Mouse (Mus musculus): ENCODE measurements around the gene Zfp12.

Zfp12 gene

DNA sequence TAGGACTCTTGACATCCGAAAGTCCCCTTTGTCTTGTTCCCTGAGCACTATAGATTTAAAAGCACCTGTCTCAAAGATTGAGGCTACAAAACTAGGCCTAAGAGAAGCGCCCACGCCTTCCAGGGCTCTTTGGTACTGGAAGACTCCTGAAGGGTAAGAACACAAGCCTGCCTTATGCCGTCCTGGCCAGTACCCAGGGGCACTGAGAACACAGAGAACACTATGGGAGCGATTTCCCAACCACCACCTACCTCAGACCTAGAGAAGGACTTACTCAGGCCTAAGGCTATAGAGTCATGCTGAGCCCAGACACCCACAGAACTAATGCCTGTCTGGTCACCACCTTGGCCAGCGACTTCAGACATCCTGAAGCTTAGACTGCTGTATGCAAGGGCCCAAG is 31.8 kb downstream of the Zfp12 start:
- DNase-seq, result no peak

GRCm38 (mm10) chr5:143268985-143269362 is 34.0 kb downstream of the Zfp12 start:
- no peak for DNase-seq

DNA sequence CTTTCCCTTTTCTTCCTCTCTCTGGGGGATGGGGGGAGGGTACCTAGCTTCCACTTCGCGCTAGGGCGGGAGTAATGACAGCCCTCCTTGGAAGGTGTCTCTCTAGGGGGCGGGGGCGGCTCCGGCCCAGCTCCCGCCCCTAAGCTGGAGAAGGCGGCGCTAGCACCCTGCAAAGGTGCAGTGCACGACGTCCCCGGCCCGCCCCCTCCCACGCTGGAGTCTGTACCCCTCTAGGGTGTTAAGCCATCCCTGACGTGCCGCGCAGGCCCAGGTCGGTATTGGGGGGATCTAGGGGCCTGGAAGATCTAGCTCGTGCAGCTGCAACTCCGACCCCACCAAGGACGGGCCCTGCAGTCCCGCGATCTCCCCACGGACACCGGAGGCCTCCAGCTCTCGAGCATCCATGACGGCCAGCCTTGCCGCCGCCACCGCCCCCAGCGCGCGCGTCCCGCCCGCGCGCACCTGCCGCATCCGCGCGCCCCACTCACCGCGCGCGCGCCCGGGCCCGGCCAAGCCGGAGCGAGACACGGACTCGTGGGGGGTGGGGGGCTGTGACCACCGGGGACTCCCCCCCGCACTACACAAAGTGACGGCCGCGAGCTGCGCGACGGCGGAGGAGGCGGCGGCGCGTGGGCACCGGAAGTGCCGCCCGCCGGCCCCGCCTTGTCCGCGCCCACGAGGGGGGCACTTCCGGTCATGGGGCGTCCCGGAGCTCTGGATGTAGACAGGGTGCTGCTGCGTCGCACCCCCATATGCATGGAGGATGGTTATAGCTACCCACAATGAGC is 34.6 kb downstream of the Zfp12 start, which contains the start of gene Zfp316:
Gene Zfp316, minus strand, starts transcription at position 660 of the 788 bp plus-strand sequence.
- DNase-seq, result peak; percentile 75

DNA sequence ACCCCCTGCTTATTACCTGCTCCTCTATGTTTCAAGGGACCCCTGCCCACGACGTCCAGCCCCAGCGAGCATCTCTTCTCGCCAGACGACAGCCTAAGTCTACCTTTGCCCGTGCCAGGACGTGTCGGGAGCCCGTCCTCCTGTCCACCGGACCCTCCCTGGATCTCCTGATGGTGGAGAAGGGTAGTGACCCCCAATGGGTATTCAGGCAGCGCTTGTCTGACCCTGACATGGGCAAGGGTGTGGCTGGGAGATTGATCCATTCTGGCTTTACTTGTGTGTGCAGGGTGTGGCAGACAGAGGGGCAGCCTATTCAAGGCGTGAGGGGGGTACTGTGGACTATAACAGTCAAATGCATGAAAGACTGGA is 35.2 kb downstream of the Zfp12 start:
- DNase-seq, result no peak

DNA sequence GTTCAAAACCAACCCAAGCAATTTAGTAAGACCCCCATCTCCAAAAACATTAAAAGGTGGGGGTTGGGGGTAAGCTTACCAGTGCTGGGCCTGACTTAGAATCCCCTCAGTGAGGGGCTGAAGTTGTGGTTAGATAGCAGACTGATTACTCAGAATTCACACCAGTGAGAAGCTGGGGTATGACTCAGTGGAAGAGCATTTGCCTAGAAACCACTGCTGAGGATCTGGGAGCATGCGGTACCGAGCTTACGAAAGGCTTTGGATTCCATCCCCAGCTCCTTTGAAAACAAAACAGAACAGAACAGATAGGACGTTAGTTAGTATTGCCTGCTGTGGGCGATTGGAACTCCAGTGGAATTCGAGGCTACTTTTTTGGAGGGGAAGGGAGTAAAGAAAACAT is 36.7 kb downstream of the Zfp12 start:
- DNase-seq, result no peak

GRCm38 (mm10) chr5:143272108-143272507 is 37.1 kb downstream of the Zfp12 start:
- no peak for DNase-seq

GRCm38 (mm10) chr5:143272540-143273330 is 37.8 kb downstream of the Zfp12 start:
- no peak for DNase-seq

DNA sequence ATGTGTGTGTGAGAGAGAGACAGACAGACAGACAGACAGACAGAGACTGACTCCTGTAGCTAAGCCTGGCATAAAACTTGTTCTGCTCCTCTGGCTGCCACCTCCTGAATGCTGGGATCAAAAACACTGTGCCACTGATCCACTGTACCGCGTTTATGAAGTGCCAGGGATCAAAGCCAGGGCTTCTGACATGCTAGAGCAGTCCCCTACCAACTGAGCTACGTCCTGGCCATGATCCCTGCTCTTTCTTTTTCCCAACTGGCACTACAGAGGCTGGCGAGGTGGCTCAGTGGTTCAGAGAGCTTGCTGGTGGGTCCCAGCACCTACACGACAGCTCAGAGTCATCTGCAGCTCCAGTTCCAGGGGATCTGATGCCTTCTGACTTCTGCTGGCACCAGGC is 40.8 kb downstream of the Zfp12 start:
- DNase-seq, result no peak

DNA sequence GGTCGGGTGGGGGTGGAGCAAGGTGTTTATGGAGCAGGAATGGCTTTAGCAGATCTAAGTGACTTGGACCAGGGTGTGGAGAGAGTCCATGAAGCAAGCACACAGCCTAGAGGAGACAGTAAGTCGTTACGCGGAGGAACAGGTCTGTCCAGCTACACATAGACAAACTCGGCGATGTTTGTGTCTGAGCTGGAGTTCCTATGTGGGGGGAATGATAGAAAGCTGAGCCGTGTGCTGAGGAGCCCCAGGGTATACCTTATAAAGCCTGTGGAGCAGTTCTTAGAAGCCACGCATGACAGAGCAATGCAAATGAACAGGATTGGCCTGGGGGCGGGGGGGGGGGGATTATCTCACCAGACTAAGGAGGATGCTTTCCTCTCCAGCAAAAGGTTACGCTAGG is 44.3 kb downstream of the Zfp12 start:
- no peak for DNase-seq

DNA sequence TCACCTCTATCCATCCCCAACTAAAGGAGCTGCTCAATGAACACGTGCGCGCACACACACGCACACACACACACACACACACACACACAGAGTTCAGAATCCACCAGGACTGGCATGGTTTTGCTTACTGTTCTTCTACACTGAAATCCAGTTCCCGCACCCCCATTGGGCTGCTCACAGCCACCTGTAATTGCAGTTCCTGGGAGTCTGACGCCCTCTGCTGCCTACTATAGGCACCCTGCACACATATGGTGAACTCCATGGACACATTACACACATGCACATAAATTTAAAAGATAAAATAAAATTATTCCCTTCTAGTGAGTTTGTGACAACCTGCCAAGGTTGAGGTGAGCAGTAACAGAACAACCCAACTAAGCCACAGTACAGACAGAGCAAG is 49.8 kb downstream of the Zfp12 start:
- no peak for DNase-seq

DNA sequence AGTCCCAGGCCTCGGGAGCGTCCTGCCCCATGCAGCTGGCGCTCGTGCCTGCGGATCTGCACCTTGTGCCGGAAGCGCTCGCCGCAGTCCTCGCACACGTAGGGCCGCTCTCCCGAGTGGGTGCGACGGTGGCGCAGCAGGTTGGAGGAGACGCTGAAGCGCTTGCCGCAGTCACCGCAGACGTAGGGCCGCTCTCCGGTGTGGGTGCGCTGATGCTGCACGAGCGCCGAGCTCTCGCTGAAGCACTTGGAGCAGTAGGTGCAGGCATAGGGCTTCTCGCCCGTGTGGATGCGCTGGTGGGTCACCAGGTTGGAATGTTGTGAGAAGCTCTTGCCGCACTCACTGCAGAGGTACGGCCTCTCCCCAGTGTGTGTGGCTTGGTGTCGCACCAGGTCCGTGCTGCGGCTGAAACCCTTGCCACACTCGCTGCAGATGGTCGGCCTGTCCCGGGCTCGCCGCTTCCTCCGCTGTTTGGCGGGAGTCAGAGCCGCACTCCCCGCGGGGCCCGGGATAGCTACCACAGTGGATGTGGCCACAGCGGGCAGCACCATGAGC is 52.9 kb downstream of the Zfp12 start:
- no peak for DNase-seq

DNA sequence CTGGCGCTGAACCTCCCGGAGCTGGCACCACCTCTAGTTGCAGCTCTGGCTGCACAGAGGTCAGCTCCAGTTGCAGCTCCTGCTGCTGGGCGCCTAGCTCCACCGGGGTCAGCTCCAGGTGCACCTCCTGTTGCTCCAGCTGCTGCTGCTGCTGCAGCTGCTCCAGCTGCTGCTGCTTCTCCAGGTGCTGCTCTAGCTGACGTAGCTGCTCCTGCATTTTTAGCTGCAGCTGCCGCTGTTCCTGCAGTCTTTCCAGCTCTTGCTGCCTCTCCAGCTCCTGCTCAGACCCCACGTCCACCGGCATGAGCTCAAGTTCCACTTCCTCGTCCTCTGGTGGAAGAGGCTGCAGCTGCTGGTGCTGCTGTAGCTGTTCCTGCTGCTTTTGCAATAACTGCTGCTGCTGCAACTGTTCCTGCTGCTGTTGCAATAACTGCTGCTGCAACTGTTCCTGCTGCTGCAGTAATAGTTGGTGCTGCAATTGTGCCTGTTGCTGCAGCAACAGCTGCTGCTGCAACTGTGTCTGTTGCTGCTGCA is 53.5 kb downstream of the Zfp12 start:
- no peak for DNase-seq

DNA sequence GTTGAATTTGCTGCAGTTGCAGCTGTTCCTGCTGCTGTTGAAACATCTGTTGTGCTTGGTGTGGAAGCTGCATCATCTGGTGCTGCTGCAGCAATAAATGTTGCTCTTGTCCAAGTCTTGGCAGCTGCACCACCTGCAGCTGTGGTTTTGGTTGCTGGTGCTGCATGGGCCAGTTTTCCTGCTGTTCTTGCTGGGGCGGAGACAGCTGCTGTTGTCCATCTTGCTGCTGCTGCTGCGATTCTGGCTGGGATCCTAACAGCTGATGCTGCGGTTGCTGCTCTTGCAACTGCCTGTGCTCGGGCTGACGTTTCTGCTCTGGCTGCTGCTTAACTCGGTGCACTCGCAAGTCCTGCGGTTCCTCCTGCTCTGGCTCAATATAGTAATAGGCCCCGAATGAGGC is 54.3 kb downstream of the Zfp12 start:
- DNase-seq, result no peak

DNA sequence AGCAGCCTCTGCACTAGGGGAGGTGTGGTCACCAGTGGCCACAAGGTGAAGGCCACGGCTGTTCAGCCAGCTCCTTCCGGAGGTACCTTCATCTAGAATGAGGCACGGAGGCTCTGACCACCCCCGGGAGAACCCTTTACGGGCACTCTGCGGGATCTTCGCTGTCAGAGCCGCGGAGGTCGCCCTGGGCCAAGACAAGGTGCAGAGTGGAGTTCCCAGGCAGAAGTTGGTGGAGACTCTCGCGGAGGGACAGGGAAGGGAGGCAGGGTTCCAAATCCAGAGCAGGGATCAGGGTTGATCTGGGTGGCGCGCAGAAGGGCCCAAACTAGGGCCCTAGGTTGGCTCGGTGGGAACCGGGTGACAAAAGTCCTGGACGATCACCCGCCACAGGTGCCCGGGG is 57.9 kb downstream of the Zfp12 start:
- DNase-seq, result no peak

GRCm38 (mm10) chr5:143293404-143293803 is 58.4 kb downstream of the Zfp12 start, which contains the start of gene Zfp853:
Gene Zfp853, minus strand, starts transcription at chr5:143293623.
- DNase-seq, result peak; percentile 48

DNA sequence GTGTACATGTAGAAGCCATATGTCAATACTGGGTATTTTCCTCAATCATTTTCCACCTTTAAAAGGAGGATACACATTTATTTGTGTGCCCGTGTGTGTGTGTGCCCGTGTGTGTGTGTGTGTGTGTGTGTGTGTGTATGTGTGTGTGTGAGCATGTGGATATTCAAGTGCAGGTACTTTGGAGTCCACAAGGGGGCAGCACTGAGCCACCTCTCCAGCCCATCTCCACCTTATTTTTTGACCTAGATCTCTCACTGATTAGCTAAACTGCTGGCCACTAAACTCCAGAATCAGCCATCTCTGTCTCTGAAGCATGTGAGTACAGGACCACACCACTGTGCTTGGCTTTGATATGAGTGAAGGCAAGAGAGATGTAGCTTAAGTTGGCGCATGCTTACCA is 59.9 kb downstream of the Zfp12 start:
- no peak for DNase-seq

DNA sequence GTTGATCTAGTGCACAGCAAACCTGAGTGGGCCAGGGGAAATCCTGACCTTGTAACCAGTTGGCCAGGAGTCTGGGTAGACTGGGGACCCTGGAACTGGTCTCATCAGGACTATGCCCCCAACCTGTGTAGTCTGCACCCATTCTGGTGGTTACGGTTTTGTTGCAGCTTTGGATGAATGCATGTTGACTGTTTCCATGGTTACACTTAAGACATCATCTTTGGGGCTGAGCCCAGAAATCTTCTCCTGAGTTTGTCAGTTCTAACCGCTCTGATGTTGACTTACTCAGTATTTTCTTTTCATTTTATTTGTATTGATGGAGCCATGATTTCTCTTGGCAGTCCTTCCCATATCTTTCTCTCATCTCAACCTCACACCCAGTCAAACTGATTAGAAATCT is 60.4 kb downstream of the Zfp12 start:
- DNase-seq, result no peak

DNA sequence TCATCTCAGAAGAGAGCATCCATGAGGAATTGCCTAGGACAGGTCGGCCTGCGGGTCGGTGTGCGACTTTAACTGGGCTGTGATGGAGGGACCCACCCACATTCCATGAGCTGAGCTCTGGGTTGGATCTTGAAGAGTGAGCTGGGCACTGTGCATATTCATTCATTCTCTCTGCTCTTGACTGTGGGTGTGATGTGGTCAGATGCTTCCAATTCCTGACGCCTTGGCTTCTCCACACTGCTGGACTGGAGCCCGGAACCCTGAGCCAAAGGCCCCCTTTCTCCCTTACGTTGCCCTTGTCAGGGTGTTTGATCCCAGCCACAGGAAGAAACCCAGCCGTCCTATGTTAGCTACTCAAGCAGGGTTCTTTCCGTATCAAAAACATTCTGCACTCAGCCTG is 63.0 kb downstream of the Zfp12 start:
- DNase-seq, result peak; percentile 60

- DNase-seq, result no peak
Observed at GRCm38 (mm10) chr5:143298391-143298790, 63.4 kb downstream of the Zfp12 start.
